Mouse (Mus musculus) adrenal gland (tissue): ENCODE results near the gene Mafk.
"Not testable (repeated sequence)": the region's sequence is repeated elsewhere in the genome, so short reads cannot be mapped to it uniquely, and the experiment has no call there.

ENCODE experiments used
- intact Hi-C: fragments of 180-260 bp; cut with DNase I; formaldehyde crosslinking; loops from one replicate; pipeline ENCODE4 v1.15.1; 2025
- long read RNA-seq, 2 experiments: library from polyadenylated mRNA; unstranded; transcript quantifications; one replicate each; pipeline ENCODE4 v2.0.0; 2020; ENCODE audit warnings: borderline replicate concordance in 1 of 2; ENCODE audit not compliant: insufficient replicate concordance in 1 of 2

Mafk gene
- long read RNA-seq, experiment 1, transcript Mafk-201 (3 exons, 2,849 nt), result major isoform, 5 of 6 reads
- long read RNA-seq, experiment 1, partial matches to known transcripts, result 0 of 6 reads
- long read RNA-seq, experiment 1, other reads (novel, unspliced or antisense), result 1 of 6 reads
- long read RNA-seq, experiment 2, transcript Mafk-201 (3 exons, 2,849 nt), result major isoform, 7 of 11 reads
- long read RNA-seq, experiment 2, partial matches to known transcripts, result 0 of 11 reads
- long read RNA-seq, experiment 2, other reads (novel, unspliced or antisense), result 4 of 11 reads

DNA sequence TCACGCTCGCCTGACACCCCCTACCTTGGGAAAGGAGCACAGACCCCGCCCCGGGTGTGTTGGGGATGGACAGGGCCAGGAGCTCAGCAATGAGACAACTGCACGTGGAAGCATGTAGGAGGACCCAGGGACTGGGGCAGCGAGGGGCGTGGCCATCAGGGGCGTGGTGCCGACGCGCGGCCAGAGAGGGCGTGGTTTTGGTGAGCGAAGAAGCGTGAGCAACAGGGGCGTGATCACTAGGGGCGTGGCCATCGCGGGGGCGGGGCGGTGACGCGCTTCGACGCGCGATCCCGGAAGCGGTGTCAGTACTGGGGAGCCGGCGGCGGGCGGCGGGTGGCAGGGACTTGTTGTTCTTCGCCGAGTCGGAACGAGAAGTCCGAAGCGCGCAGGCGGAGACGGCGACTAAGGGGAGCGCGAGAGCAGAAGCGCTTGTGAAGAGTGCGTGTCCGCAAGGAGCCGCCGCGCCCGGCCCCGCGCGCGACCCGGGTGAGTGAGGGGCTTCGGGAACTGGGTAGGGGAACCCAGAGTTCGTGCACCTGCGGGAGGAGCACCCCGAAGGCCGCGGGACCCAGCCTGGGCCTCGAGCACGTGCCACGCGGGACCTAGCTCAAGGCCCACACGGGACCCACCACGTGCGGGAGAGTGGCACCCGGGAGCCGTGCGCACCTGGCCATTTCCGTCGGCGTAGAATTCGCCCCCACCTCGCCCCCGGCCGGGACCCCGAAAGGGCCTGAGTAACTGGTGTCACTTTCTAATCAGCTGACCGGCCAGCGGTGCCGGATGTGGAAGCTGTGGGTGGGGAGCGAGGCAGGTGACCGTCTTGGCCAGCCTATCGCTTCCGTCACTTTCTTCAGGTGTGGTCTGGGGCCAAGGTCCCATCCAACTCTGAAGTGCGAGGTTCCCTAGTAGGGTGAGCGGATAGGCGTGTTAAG is at the start of gene Mafk:
Gene Mafk, plus strand, starts transcription at position 287 of the 932 bp plus-strand sequence.
- intact Hi-C loops, result no loop called here

DNA sequence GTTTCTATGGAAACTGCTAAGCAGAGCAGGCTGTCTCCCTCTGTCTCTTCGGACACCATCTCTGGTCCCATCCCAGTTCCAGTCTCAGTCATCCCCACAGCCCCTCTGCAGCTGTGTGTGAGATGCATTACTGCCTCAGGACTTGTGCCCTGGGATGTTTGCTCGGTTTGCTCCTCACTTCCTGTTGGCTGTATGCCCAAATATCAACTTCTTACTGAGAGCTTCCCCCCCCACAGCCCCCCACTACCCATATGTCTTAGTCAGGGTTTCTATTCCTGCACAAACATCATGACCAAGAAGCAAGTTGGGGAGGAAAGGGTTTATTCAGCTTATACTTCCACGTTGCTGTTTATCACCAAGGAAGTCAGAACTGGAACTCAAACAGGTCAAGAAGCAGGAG is 48.7 kb upstream of the Mafk start:
- intact Hi-C loops, result not testable (repeated sequence)

DNA sequence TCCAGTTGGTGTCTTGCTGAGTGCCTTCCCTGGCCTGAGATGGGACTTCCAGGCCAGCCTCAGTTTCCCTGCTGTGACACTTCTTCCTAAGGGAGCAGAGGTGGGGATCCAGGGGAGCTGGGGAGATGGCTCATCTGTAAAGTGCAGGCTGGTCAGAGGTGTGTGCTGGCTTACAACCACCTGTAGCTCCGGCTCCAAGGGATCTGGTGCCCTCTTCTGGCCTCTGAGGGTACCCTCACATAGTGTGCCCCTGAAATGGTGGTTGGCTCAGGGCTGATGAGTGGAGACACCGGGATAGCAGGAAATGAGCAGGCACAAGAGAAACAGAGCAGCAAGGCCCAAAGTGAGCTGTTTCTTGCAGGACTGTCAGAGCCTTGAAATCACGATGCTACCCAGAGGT is 45.5 kb upstream of the Mafk start:
- intact Hi-C loops, result no loop called here

DNA sequence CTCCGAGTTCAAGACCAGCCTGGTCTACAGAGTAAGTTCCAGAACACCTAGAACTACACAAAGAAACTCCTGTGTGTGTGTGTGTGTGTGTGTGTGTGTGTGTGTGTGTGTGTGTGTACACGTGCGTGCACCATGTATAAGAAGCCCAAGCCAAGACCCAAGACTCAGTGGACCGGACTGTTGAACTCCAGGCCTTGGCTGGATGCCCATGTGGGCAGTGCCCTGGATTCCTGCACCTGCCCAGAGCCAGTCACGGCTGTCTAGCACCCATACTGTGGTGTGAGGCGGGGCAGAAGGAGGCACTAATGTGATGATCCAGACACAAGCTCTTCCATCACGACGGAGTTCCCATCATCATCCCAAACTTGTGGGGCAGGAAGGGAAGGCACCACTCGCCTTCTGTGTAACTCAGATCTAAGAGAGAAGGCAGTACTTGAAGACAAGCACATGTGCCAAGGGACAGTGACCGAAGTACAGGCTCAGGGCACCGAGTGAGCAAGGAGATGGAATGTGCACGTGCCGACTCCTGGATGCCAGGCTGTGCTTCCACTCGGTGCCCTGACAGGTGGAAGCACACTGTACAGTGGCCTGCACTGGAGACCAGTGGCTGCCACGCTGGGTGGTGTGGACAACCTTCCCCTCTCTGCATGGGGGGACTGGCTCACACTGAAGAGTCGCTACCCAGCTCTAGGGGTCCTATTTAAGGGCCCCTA is 41.7 kb upstream of the Mafk start:
- intact Hi-C loops, result loop anchor here (2.0 kb wide), 2 partner anchors 33 to 213 kb away; no protein-coding TSS in a partner anchor

DNA sequence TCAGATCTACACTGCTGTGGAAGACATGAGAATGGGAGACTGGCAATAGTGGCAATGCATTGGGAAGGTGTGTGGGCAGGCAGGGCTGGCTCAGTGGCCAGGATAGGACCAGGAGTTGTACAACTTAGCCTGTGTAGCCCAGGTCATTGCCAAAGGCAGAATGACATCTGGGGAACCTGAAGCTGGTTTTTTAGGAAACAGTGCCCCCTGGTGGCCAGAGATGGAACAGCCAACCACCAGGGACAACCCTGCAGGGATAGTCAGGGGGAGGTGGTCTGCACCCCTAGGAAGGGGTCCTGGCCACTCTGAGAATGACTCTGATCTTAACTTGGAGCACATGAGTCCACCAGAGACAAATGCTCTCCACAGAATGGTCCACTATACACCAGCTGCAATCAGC is 40.8 kb upstream of the Mafk start:
- intact Hi-C loops, result loop anchor here (2.0 kb wide), 2 partner anchors 34 to 214 kb away; no protein-coding TSS in a partner anchor

DNA sequence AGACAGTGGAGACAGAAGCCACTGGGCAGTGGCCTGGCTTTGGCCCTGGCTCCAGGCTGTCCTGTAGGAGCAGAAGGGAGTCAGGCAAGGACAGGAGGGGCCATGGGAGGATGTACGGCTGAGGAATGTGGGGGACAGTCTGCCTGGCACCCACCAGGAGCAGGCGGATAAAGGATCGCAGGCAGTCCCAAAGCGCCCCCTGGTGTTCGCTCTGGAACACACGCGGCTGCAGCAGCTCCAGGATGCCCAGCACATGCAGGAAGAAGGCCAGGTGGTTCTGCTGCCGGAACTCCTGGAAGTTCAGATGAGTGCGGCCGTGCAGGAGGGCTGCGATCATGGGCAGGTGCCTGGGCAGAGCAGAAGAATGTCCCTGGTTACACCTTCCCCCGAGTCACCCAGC is 36.6 kb upstream of the Mafk start:
- intact Hi-C loops, result no loop called here

DNA sequence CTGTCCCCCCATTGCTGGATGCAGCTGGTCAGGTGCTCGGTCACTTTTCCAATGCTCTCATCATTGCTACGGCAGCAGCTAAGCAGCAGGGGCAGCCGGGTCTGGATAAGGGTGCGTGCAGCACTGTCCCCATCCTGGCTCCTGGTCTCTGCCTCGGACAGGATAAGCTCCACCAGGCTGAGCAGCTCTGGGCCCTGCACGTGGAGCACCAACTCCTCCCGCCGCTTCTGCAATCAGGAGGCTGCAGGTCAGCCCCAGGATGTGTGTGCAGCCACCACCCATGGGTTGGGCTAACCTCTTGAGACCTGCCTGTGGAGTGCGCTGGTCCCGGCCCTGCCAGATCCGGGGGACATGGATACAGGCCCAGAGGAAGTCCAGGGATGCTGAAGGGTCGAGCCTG is 35.2 kb upstream of the Mafk start:
- intact Hi-C loops, result no loop called here

DNA sequence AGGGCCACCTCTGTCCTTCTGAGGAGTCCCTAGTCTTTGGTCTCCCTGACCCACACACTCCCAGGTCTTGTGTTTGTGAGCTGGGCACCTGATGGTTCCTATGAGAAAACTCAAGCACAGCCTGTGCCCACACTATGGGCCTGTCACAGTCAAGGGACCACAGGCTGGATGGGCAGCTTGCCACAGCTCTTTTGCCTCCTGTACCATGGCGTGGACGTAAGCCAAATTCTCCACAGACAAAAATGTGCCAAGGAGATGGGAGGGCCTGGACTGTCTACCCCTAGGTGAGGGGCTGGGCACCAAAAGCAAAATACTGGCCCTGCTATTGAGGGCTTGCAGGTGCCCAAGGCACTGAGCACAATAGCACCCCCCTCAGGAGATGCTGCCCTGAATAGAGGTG is 34.7 kb upstream of the Mafk start:
- intact Hi-C loops, result no loop called here

DNA sequence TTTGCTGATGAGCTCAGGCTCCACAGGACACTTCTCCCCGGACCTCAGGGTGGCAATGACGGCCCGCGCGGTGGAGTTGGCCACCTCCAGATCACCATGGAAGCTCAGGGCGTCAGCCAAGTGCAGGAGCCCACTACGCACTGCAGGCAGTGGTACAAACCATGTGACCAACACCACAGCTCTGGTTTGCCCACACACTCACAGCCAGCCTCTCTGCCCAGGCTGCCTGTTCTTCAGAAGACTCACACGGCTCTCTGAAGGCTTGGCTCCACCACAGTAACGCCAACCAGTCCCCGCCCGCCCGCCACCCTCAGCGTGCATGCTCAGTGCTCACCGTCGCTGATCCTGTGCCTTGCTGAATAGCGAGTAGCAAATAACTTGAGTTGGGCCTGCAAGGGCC is 33.2 kb upstream of the Mafk start:
- intact Hi-C loops, result no loop called here

DNA sequence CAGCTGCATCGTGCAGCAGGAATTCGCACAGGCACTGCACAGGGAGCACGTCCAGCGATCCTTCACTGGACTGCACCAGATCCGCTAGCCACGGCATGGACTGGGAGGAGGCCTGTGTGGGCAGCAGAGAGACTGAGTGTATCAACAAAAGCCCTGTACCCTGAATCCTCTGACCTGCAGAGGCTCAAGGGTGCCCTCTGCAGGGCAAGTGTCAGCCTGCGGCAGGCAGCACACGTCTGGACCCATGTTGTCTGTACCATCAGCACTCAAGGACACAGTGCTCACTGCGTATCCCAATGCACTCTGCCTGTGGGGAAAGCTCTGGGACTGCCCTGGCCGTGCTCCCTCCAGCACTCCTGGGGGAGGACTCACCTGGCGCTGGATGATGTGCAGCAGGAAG is 27.0 kb upstream of the Mafk start:
- intact Hi-C loops, result no loop called here

DNA sequence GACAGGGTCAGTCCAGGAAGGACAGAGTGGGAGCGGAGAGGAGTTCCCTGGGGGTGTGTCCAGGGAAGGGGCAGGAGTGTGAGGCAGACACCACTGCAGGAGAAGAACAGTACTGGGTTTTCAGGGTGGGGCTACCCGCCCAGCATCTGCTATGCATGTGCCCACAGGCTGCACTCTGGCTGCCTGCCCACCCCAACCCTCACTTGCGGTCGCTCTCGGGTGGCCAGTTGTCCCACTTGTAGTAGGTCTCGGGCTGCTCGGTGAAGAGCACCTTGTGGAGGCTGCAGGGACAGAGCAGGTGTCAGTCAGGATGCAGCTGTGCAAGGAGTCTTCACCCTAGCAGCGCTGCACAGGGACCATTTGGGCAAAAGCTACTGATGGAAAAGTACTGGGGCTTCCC is 23.1 kb upstream of the Mafk start:
- intact Hi-C loops, result no loop called here

DNA sequence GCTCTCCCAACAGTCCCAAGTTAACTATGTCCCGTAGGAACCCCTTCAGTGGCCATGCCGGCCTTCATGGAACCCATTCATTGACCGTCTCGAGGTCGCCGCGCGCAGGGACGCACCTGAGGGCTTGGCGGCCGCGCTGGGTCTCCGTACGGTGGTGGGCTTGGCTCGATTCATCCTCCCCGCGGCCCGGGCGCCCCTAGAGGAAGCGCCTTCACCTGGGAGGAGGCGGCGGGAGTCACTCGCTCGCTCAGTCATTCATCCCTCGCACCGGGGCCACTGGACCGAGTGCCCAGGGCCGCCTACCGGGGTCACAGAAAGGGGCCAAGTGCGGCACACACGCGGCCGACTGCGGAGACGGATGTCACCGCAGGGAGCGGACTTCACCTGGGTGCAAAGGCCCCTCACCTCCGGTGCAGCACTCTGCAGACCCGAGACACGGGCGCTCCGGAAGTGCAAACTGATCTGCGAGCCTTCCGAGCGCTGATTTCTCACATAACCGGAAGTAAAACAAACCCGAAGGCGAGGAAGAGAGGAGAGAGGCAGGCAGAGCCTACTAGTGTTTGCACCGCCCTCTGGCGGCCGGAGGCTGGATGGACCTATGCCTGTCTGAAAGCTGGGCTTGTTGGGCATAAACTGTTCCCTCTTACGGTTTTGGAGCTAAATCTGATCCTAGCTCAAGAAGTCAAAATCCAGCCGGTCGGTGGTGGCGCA is 15.9 kb upstream of the Mafk start, which contains the start of gene Ints1:
Gene Ints1, minus strand, starts transcription at position 459 of the 711 bp plus-strand sequence.
- intact Hi-C loops, result no loop called here

DNA sequence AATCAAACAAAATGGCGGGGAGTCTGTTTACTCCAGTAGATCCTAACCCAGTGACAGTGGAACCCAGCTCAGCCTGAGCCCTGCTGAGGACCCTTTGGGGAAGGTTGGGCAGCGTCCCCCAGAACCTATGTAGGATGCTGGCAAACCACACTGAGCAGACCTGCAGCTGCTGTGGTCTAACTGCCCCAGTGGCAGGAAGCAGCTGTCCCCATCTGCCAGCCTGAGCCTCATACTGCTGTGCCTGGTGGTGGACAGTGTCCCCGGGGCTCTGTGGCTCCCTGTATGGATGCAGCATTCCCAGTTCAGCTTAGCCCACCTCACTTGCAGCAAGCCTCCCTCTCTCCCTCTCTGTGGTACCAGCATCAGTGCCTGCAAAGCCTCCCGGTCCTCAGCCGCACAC is 14.3 kb upstream of the Mafk start:
- intact Hi-C loops, result no loop called here

DNA sequence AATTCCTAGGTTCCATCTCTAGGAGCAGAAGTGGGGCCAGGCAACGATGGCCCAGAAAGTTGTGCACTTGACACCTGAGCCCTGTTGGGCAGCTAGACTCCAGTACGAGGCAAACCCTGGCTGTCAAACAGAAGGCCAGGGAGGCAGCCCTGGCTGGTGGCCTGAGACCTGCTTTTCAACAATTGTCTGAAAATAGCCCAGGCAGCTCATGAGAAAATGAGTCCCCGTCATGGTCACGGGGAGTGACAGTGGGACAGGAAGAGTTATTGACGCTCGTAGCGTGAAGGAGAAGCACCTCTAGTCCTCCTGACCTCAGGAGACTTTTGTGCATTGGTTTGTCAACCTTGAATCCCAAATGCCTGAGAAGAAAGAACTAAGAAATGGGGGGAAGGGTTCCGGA is 9.9 kb upstream of the Mafk start:
- intact Hi-C loops, result loop anchor here (5.0 kb wide), 1 partner anchor 36 kb away; the partner anchor contains the start of gene Tmem184a

DNA sequence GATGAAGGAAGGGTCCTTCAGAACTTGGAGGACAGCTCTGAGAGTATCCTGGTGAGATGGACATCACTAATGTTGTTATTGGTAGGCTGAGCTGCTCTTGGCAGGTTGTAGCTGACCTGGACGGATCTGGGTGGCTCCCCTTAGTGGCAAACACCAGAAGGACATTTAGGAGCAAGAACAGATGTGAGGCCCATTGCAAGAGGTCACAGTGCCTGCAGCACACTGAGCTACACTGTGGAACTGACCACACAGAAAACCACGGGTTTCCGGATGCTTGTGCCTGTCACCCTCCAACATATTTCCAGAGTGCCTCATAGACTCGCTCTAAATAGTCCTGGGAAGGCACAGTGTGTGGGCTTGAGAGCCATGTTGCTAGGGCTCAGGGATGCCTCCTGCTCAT is 1.8 kb upstream of the Mafk start:
- intact Hi-C loops, result no loop called here

DNA sequence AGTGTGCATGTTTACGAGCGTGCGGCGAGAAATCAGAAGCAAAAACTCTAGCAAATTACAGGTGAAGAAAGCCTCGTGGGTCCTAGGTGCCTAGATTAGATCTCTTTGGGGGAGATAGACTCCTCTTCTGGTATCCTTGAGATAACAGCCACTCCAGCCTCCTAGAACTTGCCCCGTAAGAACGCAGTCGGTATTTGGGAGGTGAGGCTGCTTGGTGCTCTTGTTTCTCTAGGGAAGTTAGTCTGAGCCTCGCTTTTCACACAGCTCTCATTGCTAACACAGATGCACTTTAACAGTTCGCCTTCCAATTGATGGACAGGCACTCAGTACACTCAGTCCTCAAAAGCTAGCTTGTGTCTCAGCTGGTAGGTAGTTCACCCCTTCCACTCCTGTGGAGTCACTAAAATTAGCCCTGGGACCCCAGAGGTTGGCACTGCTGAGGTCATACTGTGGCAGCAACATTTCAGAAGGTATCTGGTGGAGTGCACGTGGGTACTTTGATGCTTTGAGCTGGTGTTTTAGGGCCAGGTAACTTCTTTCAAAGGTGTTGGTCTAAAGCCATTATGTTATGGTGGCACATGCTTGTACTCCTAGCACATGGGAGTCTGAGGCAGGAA is 954 bp downstream of the Mafk start:
- intact Hi-C loops, result no loop called here

DNA sequence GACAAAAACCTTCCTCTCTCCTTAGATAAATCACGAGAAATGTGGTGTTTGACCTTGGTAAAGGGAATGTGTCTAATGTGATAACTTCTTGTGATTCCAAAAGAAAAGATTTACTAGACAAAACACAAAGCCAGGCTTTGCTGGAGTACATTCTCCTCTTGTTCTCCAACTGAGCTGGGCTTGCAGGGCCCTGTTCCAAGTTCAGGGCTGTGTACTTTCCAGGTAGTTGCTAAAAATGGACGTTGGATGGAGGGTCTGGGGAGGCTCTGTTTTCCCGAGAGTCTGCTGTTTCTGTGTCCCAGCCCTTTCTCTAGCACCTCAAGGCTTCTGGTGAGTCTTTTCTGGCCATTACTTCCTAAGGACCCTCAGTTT is 1.6 kb downstream of the Mafk start:
- intact Hi-C loops, result no loop called here

DNA sequence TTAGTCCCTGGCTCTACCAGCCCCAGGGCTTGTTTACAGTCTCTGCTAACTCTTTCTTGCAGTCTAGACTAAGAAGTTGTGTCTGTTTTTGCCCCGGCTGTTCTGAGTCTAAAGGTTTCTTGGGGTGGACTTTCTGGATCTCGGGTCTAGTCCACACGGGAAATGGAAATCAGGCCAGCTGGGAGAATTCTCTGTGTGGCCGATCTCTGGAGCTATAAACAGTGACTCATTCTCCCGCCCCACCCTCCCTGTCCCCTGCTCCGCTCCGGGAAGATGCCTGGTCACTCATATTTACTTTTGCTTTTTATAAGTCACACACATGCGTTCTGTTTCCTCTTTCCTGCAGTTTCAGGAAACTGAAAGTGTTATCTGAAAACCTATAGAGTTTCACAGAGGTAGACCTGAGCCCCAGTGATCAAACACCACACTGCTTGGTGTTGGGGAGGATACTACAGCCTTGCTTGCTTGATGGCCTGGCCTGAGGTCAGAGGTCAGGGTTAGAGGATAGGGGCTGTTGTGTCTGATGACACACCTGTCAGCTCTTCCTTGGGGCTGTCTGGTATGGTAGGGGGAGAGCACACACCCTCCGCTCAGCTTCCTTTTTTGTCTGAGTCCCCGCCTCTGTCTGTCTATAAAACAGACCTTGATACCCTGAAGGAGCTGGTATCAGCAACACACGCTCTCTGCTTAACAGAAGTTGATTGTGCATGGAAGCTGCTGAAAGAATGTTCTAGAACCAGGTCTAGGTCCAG is 2.2 kb downstream of the Mafk start:
- intact Hi-C loops, result no loop called here

DNA sequence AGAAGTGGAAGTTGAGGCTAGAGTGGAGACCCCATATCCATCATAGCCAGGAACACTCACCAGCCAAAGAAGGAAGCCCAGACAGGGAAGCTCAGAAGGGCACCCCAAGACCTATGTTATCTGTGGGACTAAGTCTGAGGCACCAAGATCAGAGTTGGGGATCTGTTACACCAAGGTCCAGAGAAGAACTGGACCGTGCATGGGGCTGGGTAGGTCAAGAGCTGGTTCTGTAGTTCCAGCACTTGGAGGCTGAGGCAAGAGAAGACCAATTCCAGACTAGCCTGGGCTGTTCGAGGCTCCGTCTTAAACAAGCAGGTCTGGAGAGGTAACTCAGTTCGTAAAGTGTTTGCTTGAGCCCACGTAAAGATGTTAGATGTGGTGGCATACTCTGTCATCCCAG is 2.8 kb downstream of the Mafk start:
- intact Hi-C loops, result no loop called here

DNA sequence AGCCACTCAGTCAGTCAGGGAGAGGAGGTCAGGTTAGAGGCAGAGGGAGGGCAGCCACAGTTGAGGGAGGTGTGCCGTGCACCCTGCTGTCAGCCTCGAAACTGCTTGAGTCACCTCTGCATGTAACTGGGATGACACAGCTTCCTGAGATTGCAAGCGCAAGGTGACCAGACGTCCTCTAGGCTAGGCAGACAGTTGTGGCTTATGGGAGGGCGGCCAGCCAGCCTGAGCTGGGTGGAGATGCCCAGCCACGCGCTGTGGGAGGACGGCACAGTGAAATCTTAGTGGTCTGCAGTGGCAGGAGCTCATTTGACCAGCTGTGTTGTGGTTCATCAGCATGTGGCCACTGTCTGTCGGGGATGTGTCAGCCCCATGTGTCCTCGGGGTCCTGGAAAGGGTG is 3.6 kb downstream of the Mafk start:
- intact Hi-C loops, result no loop called here
